Mouse (Mus musculus) fibroblast of lung, adult 2 months (primary cell): ENCODE results near the gene Psmd13.

Source experiments
- DNase-seq: peaks from one replicate; pipeline ENCODE4 v3.0.0-alpha.2; 2011; ENCODE audit warnings: low read depth

Psmd13 gene

GRCm38 (mm10) chr7:140907131-140907530, 25.4 kb downstream of the Psmd13 start:
- DNase-seq: no peak

DNA sequence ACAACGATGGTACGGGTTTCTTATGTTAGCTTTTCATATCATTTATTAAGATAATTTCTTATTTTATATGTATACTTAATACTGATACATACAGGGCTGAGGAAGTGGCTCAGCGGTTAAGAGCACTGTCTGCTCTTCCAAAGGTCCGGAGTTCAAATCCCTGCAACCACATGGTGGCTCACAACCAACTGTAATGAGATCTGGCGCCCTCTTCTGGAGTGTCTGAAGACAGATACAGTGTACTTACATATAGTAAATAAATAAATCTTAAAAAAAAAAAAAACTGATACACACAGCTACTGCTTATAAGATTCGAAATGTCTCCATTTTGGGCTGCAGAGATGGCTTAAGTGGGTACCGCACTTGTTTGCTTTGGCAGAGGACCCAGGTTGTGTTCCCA, 25.9 kb downstream of the Psmd13 start:
- DNase-seq: no peak

- no peak for DNase-seq
Measured at GRCm38 (mm10) chr7:140908181-140908580, 26.4 kb downstream of the Psmd13 start.

DNA sequence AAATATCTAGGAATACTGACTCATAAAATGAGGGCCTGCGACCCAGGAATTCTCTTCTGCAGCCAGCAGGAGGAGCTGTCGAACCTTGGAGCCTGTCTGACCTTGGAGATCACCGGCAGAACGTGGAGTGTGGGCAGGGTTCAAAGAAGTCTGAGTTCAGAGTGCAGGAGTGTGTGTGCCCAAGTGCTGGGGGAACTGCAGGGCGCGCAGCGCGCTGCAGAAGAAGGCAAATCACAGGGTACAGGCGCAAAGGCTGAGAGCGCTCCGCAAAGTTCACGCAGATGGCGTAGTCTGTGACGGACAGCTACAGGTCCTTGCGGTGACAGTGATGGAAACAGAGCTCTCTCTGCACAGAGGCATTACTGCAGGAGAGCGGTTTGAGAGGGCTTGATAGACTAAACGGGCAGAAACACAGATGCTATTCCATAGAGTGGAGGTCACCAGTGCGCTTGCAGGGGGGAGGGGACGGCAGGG, 26.9 kb downstream of the Psmd13 start:
- peak; percentile 37 for DNase-seq

DNA sequence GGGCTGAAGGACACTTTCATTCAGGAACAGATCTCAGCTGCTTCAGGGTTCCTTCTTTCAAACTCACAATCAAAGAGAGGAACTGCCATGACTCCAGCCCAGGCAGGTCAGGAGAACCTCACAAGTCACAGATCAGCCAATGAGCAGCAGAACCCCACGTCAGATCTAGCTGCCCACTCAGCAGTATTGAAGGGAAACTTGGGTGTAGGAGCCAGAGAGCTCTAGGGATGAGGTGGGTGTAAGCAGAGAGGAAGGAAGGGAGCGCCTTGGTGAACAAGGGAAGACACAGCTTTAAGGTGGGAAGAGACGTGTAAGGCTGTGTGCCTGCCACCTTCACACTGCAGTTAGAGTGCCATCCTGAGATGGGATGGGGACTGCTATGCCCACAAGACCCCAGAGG, 30.5 kb downstream of the Psmd13 start:
- DNase-seq: no peak

DNA sequence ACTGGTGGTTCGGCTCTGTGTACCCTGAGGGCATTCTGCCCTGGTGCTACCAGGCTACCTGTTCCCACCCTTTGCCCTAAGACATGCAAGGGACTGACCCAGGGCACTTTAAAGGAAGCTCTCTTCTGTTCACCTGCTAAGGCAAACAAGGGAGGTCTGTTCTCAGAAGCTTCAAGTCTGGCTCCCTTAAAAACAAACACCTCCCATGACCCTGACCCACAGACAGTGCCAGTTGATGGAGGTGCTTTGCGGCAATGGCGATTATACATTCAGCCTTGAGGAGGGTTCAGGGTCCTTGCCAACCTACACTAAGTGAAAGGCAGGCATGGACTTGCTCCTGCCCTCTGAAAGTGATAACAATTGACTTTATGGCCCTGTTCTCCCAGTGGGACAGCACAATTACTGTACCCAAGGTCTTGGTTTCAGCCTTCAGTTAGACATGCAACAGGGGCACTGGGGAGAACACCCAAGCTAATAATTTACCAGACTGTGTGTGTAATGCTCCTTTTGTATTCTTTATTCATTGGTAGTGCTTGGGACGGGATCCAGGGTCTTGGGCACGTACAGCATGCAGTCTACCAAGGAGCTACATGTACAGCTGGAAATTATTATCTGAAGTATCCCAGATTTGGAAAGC, 31.2 kb downstream of the Psmd13 start:
- DNase-seq: no peak

DNA sequence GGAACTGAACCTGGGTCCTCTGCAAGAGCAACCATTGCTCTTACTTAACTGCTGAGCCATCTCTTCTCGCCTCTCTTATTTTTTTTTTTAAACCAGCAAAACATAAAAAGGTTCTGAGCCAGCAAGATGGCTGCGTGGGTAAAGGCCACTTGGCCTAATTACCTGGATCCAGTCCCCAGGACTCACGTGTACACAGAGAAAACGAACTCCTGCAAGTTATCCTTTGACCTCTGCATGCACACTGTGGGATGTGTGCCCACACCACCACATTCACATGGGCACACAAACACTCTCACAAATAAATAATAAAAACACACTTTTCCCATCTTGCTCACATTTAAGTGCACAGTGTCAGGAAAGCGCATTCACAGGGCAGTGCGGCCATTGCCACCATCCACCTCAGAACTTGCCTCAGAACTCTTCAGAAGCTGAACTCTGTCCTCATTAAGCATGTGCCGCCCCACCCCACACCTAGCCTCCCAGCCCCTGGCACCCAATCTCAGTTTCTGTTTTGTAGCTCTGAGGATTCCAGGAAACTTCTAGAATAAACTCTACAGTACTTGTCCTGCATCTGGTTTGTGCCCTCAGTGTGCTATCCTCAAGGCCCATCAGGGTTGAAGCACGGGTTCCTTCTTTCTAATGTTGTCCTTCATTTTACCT, 32.4 kb downstream of the Psmd13 start:
- no peak for DNase-seq

GRCm38 (mm10) chr7:140919911-140920310, 38.1 kb downstream of the Psmd13 start:
- DNase-seq: no peak

DNA sequence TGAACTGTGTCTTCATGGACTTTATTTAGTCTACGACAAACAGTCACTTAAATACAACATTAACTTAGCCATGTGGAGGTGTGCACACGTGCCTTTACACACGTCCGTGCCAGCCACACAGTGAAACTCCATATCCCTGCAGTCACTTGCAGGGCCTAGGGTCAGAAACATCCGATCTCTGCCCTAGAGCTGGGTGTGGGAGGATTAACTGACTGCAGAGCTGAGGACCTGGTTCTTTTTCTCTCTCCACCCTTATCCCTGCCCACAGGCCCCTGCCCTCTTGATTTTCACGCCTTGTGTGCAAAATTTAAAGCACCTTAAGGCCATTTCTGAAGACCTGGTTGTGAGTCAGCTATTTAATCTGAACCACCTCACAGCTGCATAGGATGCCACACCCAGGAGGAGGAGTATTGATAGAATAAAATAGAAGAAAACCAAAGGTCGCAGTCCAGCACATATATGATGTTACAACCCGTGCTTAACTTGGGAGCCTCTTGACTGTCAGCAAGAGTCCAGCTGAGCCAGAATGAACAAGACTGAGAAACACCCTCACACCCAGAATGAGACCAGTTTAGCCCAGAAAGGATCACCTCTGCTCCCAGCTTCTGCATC, 38.8 kb downstream of the Psmd13 start, which contains the start of gene Nlrp6:
Gene Nlrp6, plus strand, starts transcription at position 485 of the 612 bp plus-strand sequence.
- no peak for DNase-seq

- DNase-seq: no peak
Measured at GRCm38 (mm10) chr7:140921225-140921975, 39.6 kb downstream of the Psmd13 start.

DNA sequence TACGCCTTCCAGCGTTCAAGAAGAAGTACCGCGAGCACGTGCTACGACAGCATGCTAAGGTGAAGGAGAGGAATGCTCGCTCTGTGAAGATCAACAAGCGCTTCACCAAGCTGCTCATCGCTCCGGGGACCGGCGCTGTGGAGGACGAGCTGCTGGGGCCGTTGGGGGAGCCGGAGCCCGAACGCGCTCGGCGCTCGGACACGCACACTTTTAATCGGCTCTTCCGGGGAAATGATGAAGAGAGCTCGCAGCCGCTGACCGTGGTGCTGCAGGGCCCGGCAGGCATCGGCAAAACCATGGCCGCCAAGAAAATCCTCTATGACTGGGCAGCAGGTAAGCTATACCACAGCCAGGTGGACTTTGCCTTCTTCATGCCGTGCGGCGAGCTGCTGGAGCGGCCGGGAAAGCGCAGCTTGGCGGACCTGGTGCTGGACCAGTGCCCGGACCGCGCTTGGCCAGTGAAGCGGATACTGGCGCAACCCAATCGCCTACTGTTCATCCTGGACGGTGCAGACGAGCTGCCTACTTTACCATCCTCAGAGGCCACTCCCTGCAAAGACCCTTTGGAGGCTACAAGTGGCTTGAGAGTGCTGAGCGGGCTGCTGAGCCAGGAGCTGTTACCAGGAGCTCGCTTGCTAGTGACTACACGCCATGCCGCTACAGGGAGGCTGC, 40.8 kb downstream of the Psmd13 start:
- DNase-seq: no peak

DNA sequence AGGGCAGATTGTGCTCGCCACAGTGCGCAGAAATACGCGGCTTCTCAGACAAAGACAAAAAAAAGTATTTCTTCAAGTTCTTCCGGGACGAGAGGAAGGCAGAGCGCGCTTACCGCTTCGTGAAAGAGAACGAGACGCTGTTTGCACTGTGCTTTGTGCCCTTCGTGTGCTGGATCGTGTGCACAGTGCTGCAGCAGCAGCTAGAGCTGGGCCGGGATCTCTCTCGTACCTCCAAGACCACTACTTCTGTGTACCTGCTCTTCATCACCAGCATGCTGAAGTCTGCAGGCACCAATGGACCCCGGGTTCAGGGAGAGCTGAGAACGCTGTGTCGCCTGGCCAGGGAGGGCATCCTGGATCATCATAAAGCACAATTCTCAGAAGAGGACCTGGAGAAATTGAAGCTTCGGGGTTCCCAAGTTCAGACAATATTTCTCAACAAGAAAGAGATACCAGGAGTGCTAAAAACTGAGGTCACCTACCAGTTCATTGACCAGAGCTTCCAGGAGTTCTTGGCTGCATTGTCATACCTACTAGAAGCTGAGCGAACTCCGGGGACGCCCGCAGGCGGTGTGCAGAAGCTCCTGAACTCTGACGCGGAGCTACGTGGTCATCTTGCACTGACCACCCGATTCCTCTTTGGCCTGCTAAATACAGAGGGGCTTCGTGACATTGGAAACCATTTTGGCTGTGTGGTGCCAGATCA, 41.5 kb downstream of the Psmd13 start:
- DNase-seq: no peak

DNA sequence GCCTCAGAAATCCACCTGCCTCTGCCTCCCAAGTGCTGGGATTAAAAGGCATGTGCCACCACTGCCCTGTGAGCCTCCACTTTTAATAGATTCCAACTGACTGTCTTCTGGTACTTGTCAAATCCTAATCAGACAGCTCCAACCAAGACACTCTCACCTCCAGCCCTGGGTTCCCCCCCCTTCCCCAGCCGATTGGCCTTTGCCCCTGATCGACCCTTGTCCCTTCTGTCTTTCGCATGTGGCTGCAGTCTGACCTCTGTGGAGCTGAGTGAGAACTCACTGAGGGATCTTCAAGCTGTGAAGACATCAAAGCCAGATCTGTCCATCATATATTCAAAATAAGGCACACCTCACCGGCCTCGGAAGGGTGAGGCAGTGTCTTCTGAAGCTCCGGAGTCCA, 45.4 kb downstream of the Psmd13 start:
- DNase-seq: no peak

- DNase-seq: no peak
Measured at GRCm38 (mm10) chr7:140938436-140938835, 56.7 kb downstream of the Psmd13 start.

GRCm38 (mm10) chr7:140938896-140939295, 57.1 kb downstream of the Psmd13 start:
- DNase-seq: no peak

DNA sequence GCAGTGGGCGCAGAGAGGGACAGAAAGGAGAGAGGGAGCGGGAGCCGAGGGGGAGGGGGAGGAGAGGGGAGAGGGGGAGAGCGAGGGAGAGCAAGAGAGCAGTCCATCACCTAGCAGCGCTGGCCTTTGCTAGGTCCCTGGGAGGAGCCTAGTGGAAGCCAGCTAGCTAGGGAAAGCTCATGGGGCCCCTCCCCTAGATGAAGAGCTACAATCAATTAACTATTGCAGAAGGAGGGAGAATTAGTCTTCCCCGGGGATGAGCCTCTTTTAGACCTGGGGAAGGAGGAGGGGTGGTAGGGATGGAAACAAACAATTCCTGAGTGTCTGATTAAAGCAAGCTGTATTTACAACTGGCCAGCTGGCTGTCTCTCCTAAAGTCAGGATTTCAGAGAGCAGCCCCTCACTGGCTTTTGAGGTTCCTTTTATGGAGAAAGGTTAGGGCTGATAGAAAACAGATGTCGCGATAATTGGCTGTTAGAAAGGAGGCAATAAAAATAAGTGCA, 58.0 kb downstream of the Psmd13 start:
- no peak for DNase-seq

DNA sequence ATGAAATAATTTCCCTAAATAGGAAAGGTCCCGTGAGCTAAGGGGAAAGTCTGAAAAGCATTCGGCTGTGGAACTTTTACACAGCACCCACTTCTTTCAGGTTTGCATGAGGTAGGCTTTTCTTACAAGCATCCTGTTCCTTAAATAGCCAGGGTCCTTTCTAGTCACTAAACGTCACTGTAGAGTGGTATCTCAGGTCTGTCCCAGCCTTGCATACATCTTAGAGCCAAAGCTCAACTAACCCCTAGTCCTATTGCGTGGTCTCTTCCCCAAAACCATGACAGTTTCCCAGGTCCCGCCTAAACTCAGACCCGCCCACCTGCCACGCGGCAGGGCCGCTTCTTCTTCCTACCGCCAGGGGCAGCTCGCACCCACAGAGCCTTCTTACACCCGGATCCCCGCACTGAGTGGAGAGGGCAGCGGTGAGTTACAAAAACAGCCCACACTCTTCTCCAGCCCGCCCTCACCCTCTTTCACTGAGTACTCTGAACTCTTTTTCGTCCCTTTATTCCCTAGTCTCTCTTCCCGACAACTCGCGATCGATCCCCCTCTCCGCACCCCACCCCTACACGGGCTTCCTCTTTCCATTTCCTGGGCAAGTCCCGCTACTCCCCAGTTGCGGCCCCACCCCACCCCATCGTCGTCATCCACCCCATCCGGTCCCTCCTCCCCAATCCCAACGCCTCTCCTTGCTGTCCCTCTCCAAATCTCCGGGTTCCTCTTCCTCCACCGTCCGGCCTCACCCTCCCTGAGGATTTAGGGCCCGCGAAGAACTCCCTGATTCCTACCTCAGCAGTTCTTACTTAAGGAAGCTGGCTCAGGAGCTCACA, 59.7 kb downstream of the Psmd13 start, which contains the start of gene Pgghg:
Gene Pgghg, plus strand, starts transcription at position 170 of the 830 bp plus-strand sequence.
- DNase-seq: peak; percentile 83

GRCm38 (mm10) chr7:140942341-140942740, 60.6 kb downstream of the Psmd13 start:
- DNase-seq: no peak

GRCm38 (mm10) chr7:140942811-140943210, 61.0 kb downstream of the Psmd13 start:
- DNase-seq: no peak

DNA sequence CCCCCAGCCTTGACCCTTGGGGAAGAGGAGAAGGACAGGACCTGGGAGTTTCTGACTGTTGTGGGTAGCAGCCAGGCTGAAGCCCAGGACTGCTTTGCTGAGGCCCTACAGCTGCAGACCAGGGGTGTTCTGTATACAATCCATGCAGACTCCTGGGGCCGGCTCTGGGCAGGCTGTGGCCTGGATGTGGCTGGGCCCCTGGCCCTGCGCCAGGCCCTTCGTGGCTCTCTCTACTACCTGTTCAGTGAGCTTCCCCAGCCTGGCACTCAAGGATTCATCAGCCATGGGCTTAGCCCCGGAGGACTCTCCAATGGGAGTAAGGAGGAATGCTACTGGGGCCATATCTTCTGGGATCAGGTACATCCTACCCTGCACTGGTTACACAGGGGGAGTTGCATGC, 61.6 kb downstream of the Psmd13 start:
- DNase-seq: no peak
